Mouse (Mus musculus) forebrain, embryonic 15.5 days (tissue): ENCODE measurements around the gene Misp. TPM values are rescaled to one million over a fixed set of nuclear protein-coding genes. Genes with fewer than 3 reads are reported as not detected.

ENCODE experiments used
- ATAC-seq: fragments of 200-750 bp; cut with Nextera tagmentation; replicated peaks from 2 replicates; pipeline ENCODE4 v1.8.0; 2017; ENCODE audit warnings: mild to moderate bottlenecking, moderate TSS enrichment, moderate library complexity
- H3K27ac ChIP-seq: fragments of 300-500 bp; sonication (generic); replicated peaks from 2 replicates; pipeline ENCODE4 v1.5.1; 2015; ENCODE audit warnings: mild to moderate bottlenecking, inconsistent platforms
- H3K27me3 ChIP-seq: fragments of 300-500 bp; sonication (generic); 2 replicates; pipeline ENCODE4 v1.6.1; 2015; ENCODE audit warnings: inconsistent platforms
- H3K36me3 ChIP-seq: fragments of 300-500 bp; sonication (generic); 2 replicates; pipeline ENCODE4 v1.6.1; 2015; ENCODE audit warnings: mild to moderate bottlenecking, inconsistent platforms
- H3K4me1 ChIP-seq: fragments of 300-500 bp; sonication (generic); 2 replicates; pipeline ENCODE4 v1.6.1; 2015; ENCODE audit warnings: inconsistent platforms
- H3K4me2 ChIP-seq: fragments of 300-500 bp; sonication (generic); replicated peaks from 2 replicates; pipeline ENCODE4 v1.6.1; 2015; ENCODE audit warnings: mild to moderate bottlenecking, inconsistent platforms
- H3K4me3 ChIP-seq: fragments of 300-500 bp; sonication (generic); 2 replicates; pipeline ENCODE4 v1.5.1; 2015; ENCODE audit warnings: mild to moderate bottlenecking, inconsistent platforms
- H3K9ac ChIP-seq: fragments of 300-500 bp; sonication (generic); replicated peaks from 2 replicates; pipeline ENCODE4 v1.6.1; 2015; ENCODE audit warnings: mild to moderate bottlenecking, inconsistent platforms
- H3K9me3 ChIP-seq: fragments of 300-500 bp; sonication (generic); 2 replicates; pipeline ENCODE4 v1.6.1; 2016; ENCODE audit warnings: inconsistent platforms
- WGBS: fragments of 180-500 bp; shearing (Covaris S2); methylation state at CpG from one replicate; pipeline ENCODE4 v1.1.7; 2015; ENCODE audit warnings: mixed read lengths; 5-methylcytosine and 5-hydroxymethylcytosine counted together
- polyA plus RNA-seq: library from polyadenylated mRNA; unstranded; fragments of >200 nt; fragmentation: Nextera tagmentation; extraction: Ambion mirVana; gene quantifications from 2 replicates; pipeline ENCODE4 v1.2.1, GENCODE M21; 2015

The Misp gene
- polyA plus RNA-seq, 1 experiment from 2014 or later, result 0.66 TPM

GRCm38 (mm10) chr10:79783920-79784800 is 36.6 kb upstream of the Misp start:
- Histone ChIP-seq H3K4me1 (peaks cover 13% of the 10 kb centered on the region), H3K9me3 (no peaks in the 10 kb centered on the region), H3K36me3 (no peaks in the 10 kb centered on the region), H3K9ac (no peak overlapping the region), H3K4me2 (no peak overlapping the region), H3K27me3 (peaks cover 22% of the 10 kb centered on the region; the same call in 1 of the 2 replicates), H3K27ac (no peak overlapping the region), H3K4me3 (no peak overlapping the region)
- ATAC-seq, result no peak
- WGBS, result 39% methylated on average over 27 of the region's 27 CpGs

GRCm38 (mm10) chr10:79788386-79789158 is 32.2 kb upstream of the Misp start:
- WGBS, result 36% methylated on average over 7 of the region's 7 CpGs
- no peak for ATAC-seq

GRCm38 (mm10) chr10:79789581-79789980 is 31.2 kb upstream of the Misp start:
- ATAC-seq, result no peak
- 46% methylated on average over 2 of the region's 2 CpGs for WGBS
- H3K9ac ChIP-seq, result no peak overlapping the region

More at GRCm38 (mm10) chr10:79788386-79789158, 32.2 kb upstream of the Misp start:
- Histone ChIP-seq H3K27ac (no peak overlapping the region), H3K9me3 (no peaks in the 10 kb centered on the region), H3K4me3 (no peak overlapping the region), H3K4me1 (peaks cover 5% of the 10 kb centered on the region; the same call in 1 of the 2 replicates), H3K36me3 (no peaks in the 10 kb centered on the region), H3K27me3 (0 out of 2 replicates have a peak, but pooled peaks cover 6% of the 10 kb centered on the region), H3K9ac (no peak overlapping the region), H3K4me2 (no peak overlapping the region)

GRCm38 (mm10) chr10:79790861-79791260 is 29.9 kb upstream of the Misp start, which contains the start of gene Prss57:
Prss57 (minus strand) TSS chr10:79790961.
- 78% methylated on average over 4 of the region's 4 CpGs for WGBS
- no peak for ATAC-seq
- Histone ChIP-seq H3K36me3 (no peaks in the 10 kb centered on the region), H3K4me2 (no peak within 1 kb of the TSS), H3K9me3 (no peaks in the 10 kb centered on the region), H3K4me3 (no peak within 1 kb of the TSS), H3K27ac (no peak within 1 kb of the TSS), H3K4me1 (peaks cover 20% of the 10 kb centered on the region), H3K9ac (no peak within 1 kb of the TSS), H3K27me3 (no peaks in the 10 kb centered on the region)

More at GRCm38 (mm10) chr10:79789581-79789980, 31.2 kb upstream of the Misp start:
- Histone ChIP-seq H3K9me3 (no peaks in the 10 kb centered on the region), H3K27me3 (0 out of 2 replicates have a peak, but pooled peaks cover 2% of the 10 kb centered on the region), H3K27ac (no peak overlapping the region), H3K4me2 (no peak overlapping the region), H3K36me3 (no peaks in the 10 kb centered on the region), H3K4me1 (peaks cover 8% of the 10 kb centered on the region), H3K4me3 (no peak overlapping the region)

- Histone ChIP-seq H3K4me2 (no peak overlapping the region), H3K4me3 (no peak overlapping the region; the same call in 1 of the 2 replicates)
- 88% methylated on average over 5 of the region's 5 CpGs for WGBS
Measured at GRCm38 (mm10) chr10:79792339-79793040, 28.3 kb upstream of the Misp start.

GRCm38 (mm10) chr10:79793051-79793737 is 27.6 kb upstream of the Misp start, which contains the start of gene Palm:
Palm (plus strand) TSS chr10:79793572.
- Histone ChIP-seq H3K4me2 (peak within 1 kb of the TSS; percentile 81), H3K27ac (peak within 1 kb of the TSS; percentile 95), H3K4me1 (peaks cover 43% of the 10 kb centered on the region), H3K9me3 (no peaks in the 10 kb centered on the region), H3K4me3 (peak within 1 kb of the TSS; percentile 91), H3K9ac (peak within 1 kb of the TSS; percentile 99), H3K36me3 (no peaks in the 10 kb centered on the region), H3K27me3 (no peaks in the 10 kb centered on the region)
- peak; percentile 70 for ATAC-seq
- 8% methylated on average over 37 of the region's 51 CpGs for WGBS

More at GRCm38 (mm10) chr10:79792339-79793040, 28.3 kb upstream of the Misp start:
- H3K4me1 ChIP-seq, result peaks cover 36% of the 10 kb centered on the region
- H3K27me3 ChIP-seq, result no peaks in the 10 kb centered on the region
- no peaks in the 10 kb centered on the region for H3K9me3 ChIP-seq
- no peaks in the 10 kb centered on the region for H3K36me3 ChIP-seq
- ATAC-seq, result no peak
- 0 out of 2 replicates have a peak overlapping the region, but pooled peaks have one; percentile 95 for H3K27ac ChIP-seq
- no peak overlapping the region for H3K9ac ChIP-seq

GRCm38 (mm10) chr10:79793738-79794490 is 26.9 kb upstream of the Misp start:
- ATAC-seq, result peak; percentile 74
- Histone ChIP-seq H3K27ac (peak overlapping the region; percentile 95), H3K27me3 (no peaks in the 10 kb centered on the region), H3K36me3 (no peaks in the 10 kb centered on the region), H3K9me3 (no peaks in the 10 kb centered on the region), H3K4me2 (peak overlapping the region; percentile 81), H3K9ac (peak overlapping the region; percentile 99), H3K4me1 (peaks cover 45% of the 10 kb centered on the region), H3K4me3 (peak overlapping the region; percentile 91)
- under 1% methylated on average over 38 of the region's 38 CpGs for WGBS

GRCm38 (mm10) chr10:79794491-79794931 is 26.3 kb upstream of the Misp start:
- Histone ChIP-seq H3K36me3 (no peaks in the 10 kb centered on the region), H3K4me2 (peak overlapping the region; percentile 81), H3K4me3 (peak overlapping the region; percentile 91), H3K9ac (peak overlapping the region; percentile 99), H3K27me3 (no peaks in the 10 kb centered on the region), H3K27ac (peak overlapping the region; percentile 95), H3K4me1 (peaks cover 45% of the 10 kb centered on the region), H3K9me3 (no peaks in the 10 kb centered on the region)
- under 1% methylated on average over 10 of the region's 10 CpGs for WGBS
- peak; percentile 31 for ATAC-seq

- ATAC-seq, result no peak
- Histone ChIP-seq H3K36me3 (no peaks in the 10 kb centered on the region), H3K9ac (no peak overlapping the region), H3K4me2 (no peak overlapping the region), H3K27ac (no peak overlapping the region), H3K9me3 (no peaks in the 10 kb centered on the region), H3K4me1 (peaks cover 52% of the 10 kb centered on the region), H3K27me3 (no peaks in the 10 kb centered on the region), H3K4me3 (no peak overlapping the region)
- WGBS, result 97% methylated on average over 3 of the region's 3 CpGs
Measured at GRCm38 (mm10) chr10:79795905-79796304, 24.9 kb upstream of the Misp start.

GRCm38 (mm10) chr10:79797326-79797725 is 23.5 kb upstream of the Misp start:
- Histone ChIP-seq H3K27ac (0 out of 2 replicates have a peak overlapping the region, but pooled peaks have one; percentile 1), H3K4me1 (peaks cover 65% of the 10 kb centered on the region), H3K4me3 (no peak overlapping the region), H3K27me3 (no peaks in the 10 kb centered on the region), H3K36me3 (no peaks in the 10 kb centered on the region), H3K9ac (no peak overlapping the region), H3K9me3 (no peaks in the 10 kb centered on the region), H3K4me2 (peak overlapping the region; percentile 2; the same call in 1 of the 2 replicates)
- 59% methylated on average over 15 of the region's 15 CpGs for whole genome bisulfite sequencing
- ATAC-seq, result no peak
